Mouse (Mus musculus): Measurements from ENCODE around the gene Twist1. TPM values are rescaled to one million over a fixed set of nuclear protein-coding genes. Genes with fewer than 3 reads are reported as not detected.

The Twist1 gene
- polyA plus RNA-seq (2014; fragmentation: Nextera tagmentation; extraction: Ambion mirVana) = 20.9 and 25.2 TPM in 2 replicates

GRCm38 (mm10) chr12:33957400-33958240 lies at the start of gene Twist1:
Twist1 (plus strand) TSS chr12:33957671.
- Histone ChIP-seq H3K27me3 (ENCODE audit: control insufficient read depth, insufficient read depth, low read length) (peaks cover 80% of the 10 kb centered on the region), H3K9ac (ENCODE audit: low read length) (peak within 1 kb of the TSS; percentile 70), H3K36me3 (ENCODE audit: control insufficient read depth, insufficient read depth, low read length) (no peaks in the 10 kb centered on the region), H3K4me3 (ENCODE audit: low read depth, low read length) (peak within 1 kb of the TSS; percentile 58), H3K4me1 (ENCODE audit: control insufficient read depth, insufficient read depth, low read length) (peaks cover 7% of the 10 kb centered on the region; the same call in 1 of the 2 replicates), H3K27ac (ENCODE audit: low read depth, low read length) (peak within 1 kb of the TSS; percentile 89), H3K9me3 (ENCODE audit: control insufficient read depth, low read length) (no peaks in the 10 kb centered on the region), H3K4me2 (ENCODE audit: low read depth) (peak within 1 kb of the TSS; percentile 63)
- DNase-seq (ENCODE audit: low spot score) = peak; percentile 87
- WGBS = under 1% methylated on average over 55 of the region's 105 CpGs
- peak; percentile 56 for ATAC-seq (ENCODE audit: insufficient read depth, low FRiP score, low TSS enrichment)

DNA sequence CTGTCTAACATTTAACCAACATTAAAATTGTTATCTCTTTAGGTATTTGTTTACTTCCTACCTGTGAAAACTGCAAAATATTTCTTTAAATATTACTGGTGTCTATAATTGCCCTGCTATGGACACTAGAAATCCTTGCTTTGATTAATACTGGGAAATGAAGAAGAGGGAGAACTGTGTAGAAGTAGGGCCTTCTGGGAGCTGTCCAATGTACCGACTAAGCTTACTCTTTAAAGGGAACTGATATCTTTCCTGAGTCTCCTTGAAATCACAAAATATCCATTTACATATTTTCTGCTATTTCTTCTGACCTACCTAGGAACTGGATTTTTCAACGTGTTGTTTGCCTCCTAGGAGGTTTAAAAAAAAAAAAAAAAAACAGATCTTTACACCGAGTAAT lies 30.7 kb upstream of the Twist1 start:
- no peaks in the 10 kb centered on the region for H3K36me3 ChIP-seq (ENCODE audit: control insufficient read depth, insufficient read depth, low read length)
- no peak overlapping the region for H3K4me3 ChIP-seq (ENCODE audit: low read depth, low read length)
- peaks cover 30% of the 10 kb centered on the region for H3K27me3 ChIP-seq (ENCODE audit: control insufficient read depth, insufficient read depth, low read length)
- H3K4me2 ChIP-seq (ENCODE audit: low read depth) = no peak overlapping the region
- no peaks in the 10 kb centered on the region for H3K9me3 ChIP-seq (ENCODE audit: control insufficient read depth, low read length)
- no peak for DNase-seq (ENCODE audit: low spot score)
- ATAC-seq (ENCODE audit: insufficient read depth, low FRiP score, low TSS enrichment) = no peak
- WGBS = 7% methylated on average over 3 of the region's 3 CpGs
- H3K9ac ChIP-seq (ENCODE audit: low read length) = no peak overlapping the region
- peaks cover 12% of the 10 kb centered on the region for H3K4me1 ChIP-seq (ENCODE audit: control insufficient read depth, insufficient read depth, low read length)
- H3K27ac ChIP-seq (ENCODE audit: low read depth, low read length) = no peak overlapping the region

- H3K27ac ChIP-seq (ENCODE audit: low read depth, low read length) = no peak overlapping the region
- no peaks in the 10 kb centered on the region for H3K9me3 ChIP-seq (ENCODE audit: control insufficient read depth, low read length)
- no peak overlapping the region for H3K4me3 ChIP-seq (ENCODE audit: low read depth, low read length)
- peak; percentile 47 for DNase-seq (ENCODE audit: low spot score)
- peak overlapping the region; percentile 45 for H3K4me2 ChIP-seq (ENCODE audit: low read depth)
- H3K4me1 ChIP-seq (ENCODE audit: control insufficient read depth, insufficient read depth, low read length) = peaks cover 12% of the 10 kb centered on the region
- no peaks in the 10 kb centered on the region for H3K36me3 ChIP-seq (ENCODE audit: control insufficient read depth, insufficient read depth, low read length)
- no peak for ATAC-seq (ENCODE audit: insufficient read depth, low FRiP score, low TSS enrichment)
- H3K27me3 ChIP-seq (ENCODE audit: control insufficient read depth, insufficient read depth, low read length) = peaks cover 30% of the 10 kb centered on the region
- WGBS = 2% methylated on average over 15 of the region's 15 CpGs
- no peak overlapping the region for H3K9ac ChIP-seq (ENCODE audit: low read length)
Measured at GRCm38 (mm10) chr12:33927334-33928098, 30.0 kb upstream of the Twist1 start.

DNA sequence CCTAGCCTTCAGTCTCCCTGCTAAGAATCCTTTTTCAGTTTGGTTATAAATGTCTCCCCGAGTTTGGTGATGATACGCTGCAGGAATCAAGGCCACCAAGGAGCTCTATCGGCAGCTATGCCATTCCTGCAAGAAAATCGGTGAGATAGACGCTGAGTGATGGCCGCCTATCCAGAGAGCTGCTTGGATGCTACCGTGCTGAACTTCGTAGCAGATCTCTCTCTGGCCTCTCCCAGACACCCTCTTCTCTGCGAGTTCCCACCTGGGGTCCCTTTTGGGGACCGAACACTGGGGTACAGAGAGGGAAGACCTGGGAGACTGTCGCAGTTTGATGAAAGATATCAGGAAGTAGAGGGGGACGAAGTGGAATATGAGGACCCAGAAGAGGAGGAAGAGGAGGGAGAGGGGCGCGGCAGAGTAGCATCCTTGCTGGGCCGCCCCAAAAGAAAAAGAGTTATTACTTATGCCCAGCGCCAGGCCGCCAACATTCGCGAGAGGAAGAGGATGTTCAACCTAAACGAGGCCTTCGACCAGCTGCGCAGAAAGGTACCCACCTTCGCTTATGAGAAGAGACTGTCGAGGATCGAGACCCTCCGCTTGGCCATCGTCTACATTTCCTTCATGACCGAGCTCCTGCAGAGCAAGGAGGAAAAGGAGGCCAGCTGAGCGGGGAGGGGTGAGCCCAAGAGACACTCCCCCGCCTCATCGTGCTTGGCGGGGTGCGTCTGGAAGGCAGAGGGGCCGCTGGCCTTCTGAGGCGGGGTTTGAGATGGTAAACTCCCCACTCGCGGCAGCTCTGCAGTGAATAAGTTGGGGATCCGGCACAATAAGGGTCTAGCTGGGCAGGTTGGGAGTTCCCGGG lies 28.9 kb upstream of the Twist1 start, which contains the start of gene Ferd3l:
TSS of gene Ferd3l (plus strand) at position 95 of the 862 bp plus-strand sequence.
- 1% methylated on average over 39 of the region's 39 CpGs for WGBS
- H3K27ac ChIP-seq (ENCODE audit: low read depth, low read length) = no peak within 1 kb of the TSS
- peak within 1 kb of the TSS; percentile 31 for H3K4me3 ChIP-seq (ENCODE audit: low read depth, low read length)
- no peak within 1 kb of the TSS for H3K9ac ChIP-seq (ENCODE audit: low read length)
- H3K9me3 ChIP-seq (ENCODE audit: control insufficient read depth, low read length) = no peaks in the 10 kb centered on the region
- H3K4me1 ChIP-seq (ENCODE audit: control insufficient read depth, insufficient read depth, low read length) = peaks cover 12% of the 10 kb centered on the region
- DNase-seq (ENCODE audit: low spot score) (peak; percentile 39), ATAC-seq (ENCODE audit: insufficient read depth, low FRiP score, low TSS enrichment) (0 out of 2 replicates have a peak, but pooled peaks have one; percentile 22)
- H3K4me2 ChIP-seq (ENCODE audit: low read depth) = peak within 1 kb of the TSS; percentile 45
- no peaks in the 10 kb centered on the region for H3K36me3 ChIP-seq (ENCODE audit: control insufficient read depth, insufficient read depth, low read length)
- H3K27me3 ChIP-seq (ENCODE audit: control insufficient read depth, insufficient read depth, low read length) = peaks cover 30% of the 10 kb centered on the region

GRCm38 (mm10) chr12:33952843-33953242 lies 4.6 kb upstream of the Twist1 start:
- Histone ChIP-seq H3K27me3 (ENCODE audit: control insufficient read depth, insufficient read depth, low read length) (peaks cover 39% of the 10 kb centered on the region), H3K36me3 (ENCODE audit: control insufficient read depth, insufficient read depth, low read length) (no peaks in the 10 kb centered on the region), H3K9me3 (ENCODE audit: control insufficient read depth, low read length) (no peaks in the 10 kb centered on the region), H3K27ac (ENCODE audit: low read depth, low read length) (no peak overlapping the region), H3K4me1 (ENCODE audit: control insufficient read depth, insufficient read depth, low read length) (peaks cover 4% of the 10 kb centered on the region; the same call in 1 of the 2 replicates), H3K4me3 (ENCODE audit: low read depth, low read length) (no peak overlapping the region), H3K4me2 (ENCODE audit: low read depth) (no peak overlapping the region), H3K9ac (ENCODE audit: low read length) (no peak overlapping the region)
- ATAC-seq (ENCODE audit: insufficient read depth, low FRiP score, low TSS enrichment) = no peak
- no peak for DNase-seq (ENCODE audit: low spot score)
- 4% methylated on average over 3 of the region's 3 CpGs for WGBS

DNA sequence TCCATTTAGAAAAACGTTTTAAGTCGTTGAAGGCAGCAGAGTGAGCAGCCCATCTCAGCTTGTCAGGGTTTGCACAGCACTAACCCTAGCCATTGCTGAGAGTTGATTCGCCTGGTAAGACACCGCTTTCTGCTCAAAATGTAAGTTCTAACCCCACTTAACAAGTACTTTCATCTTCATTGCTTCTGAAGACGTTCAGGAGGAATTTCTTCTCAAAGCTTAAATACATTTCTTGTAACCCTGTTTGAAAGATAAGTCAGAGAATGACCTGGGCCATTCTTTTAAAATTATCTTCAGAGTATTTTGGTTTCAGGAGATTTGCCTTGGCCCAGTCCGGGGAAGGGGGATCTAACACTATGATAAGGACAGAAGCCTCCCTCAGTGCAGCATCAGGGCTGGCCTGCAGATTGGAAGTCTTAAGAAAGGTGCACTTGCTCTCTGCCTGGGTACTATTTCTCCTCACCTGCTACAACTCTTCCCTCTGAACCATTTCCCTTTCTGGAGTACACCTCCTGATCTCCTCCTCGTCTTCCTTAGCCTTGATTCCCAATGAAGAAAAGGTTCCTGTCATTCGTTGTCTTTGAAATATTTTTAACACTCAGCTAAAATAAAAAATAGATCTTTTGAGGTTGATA lies 2.4 kb upstream of the Twist1 start:
- ATAC-seq (ENCODE audit: insufficient read depth, low FRiP score, low TSS enrichment) = no peak
- no peaks in the 10 kb centered on the region for H3K36me3 ChIP-seq (ENCODE audit: control insufficient read depth, insufficient read depth, low read length)
- no peak overlapping the region for H3K27ac ChIP-seq (ENCODE audit: low read depth, low read length)
- H3K4me2 ChIP-seq (ENCODE audit: low read depth) = no peak overlapping the region
- DNase-seq (ENCODE audit: low spot score) = peak; percentile 23
- H3K4me3 ChIP-seq (ENCODE audit: low read depth, low read length) = no peak overlapping the region
- no peak overlapping the region for H3K9ac ChIP-seq (ENCODE audit: low read length)
- H3K9me3 ChIP-seq (ENCODE audit: control insufficient read depth, low read length) = no peaks in the 10 kb centered on the region
- H3K4me1 ChIP-seq (ENCODE audit: control insufficient read depth, insufficient read depth, low read length) = peaks cover 4% of the 10 kb centered on the region; the same call in 1 of the 2 replicates
- H3K27me3 ChIP-seq (ENCODE audit: control insufficient read depth, insufficient read depth, low read length) = peaks cover 58% of the 10 kb centered on the region
- 9% methylated on average over 8 of the region's 8 CpGs for WGBS

DNA sequence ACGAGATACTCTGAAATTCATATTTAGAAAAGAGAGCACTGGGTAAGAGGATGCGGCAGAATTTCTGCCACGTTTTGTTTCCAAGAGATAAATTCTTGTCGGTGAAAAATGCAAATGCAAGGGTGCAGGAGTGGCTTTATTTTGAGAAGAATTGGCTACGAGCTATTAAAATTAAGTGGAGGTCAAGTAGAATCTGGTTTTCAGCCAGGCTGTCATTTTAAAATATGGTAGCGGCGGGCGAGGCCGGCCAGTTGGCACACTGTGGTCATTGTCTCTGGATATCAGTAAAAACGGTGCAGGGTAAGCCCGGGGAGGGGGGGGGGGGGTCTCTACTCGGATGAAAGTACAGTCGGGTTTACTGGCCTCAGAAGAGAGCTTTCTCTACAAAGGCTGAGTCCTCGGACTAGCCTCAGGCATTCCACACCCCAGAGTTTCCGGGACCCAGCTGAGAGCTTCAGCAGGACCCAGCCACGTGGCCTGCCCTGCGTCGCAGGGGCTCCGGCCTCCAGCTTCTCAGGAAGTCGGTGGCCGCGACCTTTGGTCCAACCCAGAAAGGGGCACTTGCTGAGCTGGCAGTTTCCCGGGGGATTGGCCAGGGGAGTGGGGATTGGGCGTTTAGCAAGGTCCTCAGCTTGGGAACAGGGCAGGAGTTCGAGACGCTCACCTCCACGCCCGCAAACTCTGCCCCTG lies 1.7 kb upstream of the Twist1 start:
- peak overlapping the region; percentile 17; the same call in 1 of the 2 replicates for H3K4me3 ChIP-seq (ENCODE audit: low read depth, low read length)
- ATAC-seq (ENCODE audit: insufficient read depth, low FRiP score, low TSS enrichment) = peak; percentile 62
- 0 out of 2 replicates have a peak overlapping the region, but pooled peaks have one; percentile 2 for H3K9ac ChIP-seq (ENCODE audit: low read length)

More for the DNA sequence above, 1.7 kb upstream of the Twist1 start:
- peaks cover 63% of the 10 kb centered on the region for H3K27me3 ChIP-seq (ENCODE audit: control insufficient read depth, insufficient read depth, low read length)
- peak overlapping the region; percentile 41 for H3K4me2 ChIP-seq (ENCODE audit: low read depth)
- peak; percentile 62 for DNase-seq (ENCODE audit: low spot score)
- H3K36me3 ChIP-seq (ENCODE audit: control insufficient read depth, insufficient read depth, low read length) = no peaks in the 10 kb centered on the region
- WGBS = 2% methylated on average over 28 of the region's 28 CpGs
- peaks cover 4% of the 10 kb centered on the region; the same call in 1 of the 2 replicates for H3K4me1 ChIP-seq (ENCODE audit: control insufficient read depth, insufficient read depth, low read length)
- H3K27ac ChIP-seq (ENCODE audit: low read depth, low read length) = no peak overlapping the region
- no peaks in the 10 kb centered on the region for H3K9me3 ChIP-seq (ENCODE audit: control insufficient read depth, low read length)
